Mouse (Mus musculus): ENCODE data around the gene Hspb9.

The Hspb9 gene

GRCm38 (mm10) chr11:100705095-100705747, 8.4 kb upstream of the Hspb9 start:
- no peak for DNase-seq (ENCODE audit: extremely low spot score, low spot score)

- DNase-seq (ENCODE audit: extremely low spot score, low spot score), result no peak
Observed at GRCm38 (mm10) chr11:100709201-100709810, 4.3 kb upstream of the Hspb9 start.

DNA sequence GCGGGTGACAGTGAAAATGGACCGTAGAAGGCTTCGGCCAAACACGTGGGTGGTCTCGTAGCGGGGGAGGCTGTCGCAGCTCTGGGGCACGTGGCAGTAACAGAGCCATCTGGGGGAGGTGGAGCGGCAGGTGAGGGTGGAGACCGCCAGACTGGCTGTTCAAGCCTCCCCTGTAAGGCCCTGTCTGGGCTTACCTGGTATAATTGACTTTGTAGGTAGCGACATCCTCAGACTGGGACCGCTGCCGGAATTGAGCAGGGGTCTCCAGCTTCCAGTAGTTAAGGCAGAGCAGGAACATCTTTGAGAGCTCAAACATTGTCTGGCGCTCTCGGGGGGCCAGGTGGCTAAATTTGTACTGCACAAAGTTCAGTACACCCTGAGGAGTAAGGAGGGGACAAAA, 3.1 kb upstream of the Hspb9 start:
- DNase-seq (ENCODE audit: extremely low spot score, low spot score), result no peak

DNA sequence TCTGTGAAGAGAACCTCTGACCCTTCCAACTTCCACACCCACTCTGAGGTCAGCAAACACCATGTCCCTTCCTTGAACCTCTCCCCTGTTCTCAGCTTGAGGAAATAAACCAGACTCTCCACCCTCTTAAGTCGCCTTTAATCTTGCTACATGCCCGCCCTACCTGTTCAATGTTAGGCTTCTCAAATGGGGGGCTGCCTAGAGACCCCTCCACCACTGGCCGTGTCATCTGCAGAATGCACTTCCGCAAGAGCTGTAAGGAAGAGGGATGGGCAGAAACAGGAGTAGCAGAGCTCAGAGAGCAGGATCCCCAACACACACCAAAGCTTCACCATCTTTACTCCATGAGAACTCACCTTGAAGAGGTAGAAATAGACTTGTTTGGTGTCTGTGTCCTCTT, 2.7 kb upstream of the Hspb9 start:
- DNase-seq (ENCODE audit: extremely low spot score, low spot score), result no peak

DNA sequence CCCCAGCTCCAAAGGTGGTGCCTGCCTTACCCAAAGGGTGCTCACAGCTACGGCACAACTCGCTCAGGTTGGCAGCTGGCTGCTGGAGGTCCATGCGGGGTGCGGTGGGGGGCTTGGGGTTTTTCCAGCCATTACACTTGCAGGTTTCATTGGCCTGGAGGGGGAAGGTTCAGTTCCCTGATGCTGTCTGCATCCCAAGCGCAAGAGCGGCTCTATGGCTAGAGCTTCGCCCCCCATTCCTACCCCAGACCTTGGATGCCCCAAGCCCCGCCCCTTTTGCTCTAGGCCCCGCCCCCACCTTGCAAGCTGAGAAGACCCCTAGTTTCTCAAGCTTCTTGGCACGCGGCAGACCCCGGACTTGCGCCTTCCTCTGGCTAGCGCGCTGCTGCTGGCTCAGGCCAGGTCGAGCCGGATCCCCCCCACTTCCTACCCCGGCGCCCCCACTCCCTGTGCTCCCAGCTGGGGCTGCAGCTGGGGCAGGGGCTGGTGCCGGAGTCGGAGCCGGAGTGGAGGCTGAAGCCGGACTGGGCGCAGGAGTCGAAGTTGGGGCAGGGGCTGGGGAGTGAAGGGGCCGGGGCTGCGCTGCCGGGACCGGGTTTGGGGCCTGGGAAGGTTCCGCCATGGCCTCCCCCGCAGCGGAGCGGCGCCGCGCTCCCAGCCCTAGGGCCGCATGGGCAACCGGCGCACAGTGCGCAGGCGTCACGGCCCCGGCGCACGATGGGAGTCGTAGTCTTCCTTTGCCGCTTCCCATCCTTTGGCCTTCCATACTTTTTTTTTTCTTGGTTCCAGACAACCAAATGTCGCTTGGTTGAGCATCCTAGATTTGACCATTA, 1.7 kb upstream of the Hspb9 start, which contains the start of gene Kat2a:
TSS of gene Kat2a (minus strand) at position 683 of the 833 bp plus-strand sequence.
- peak; percentile 81 for DNase-seq (ENCODE audit: extremely low spot score, low spot score)

- DNase-seq (ENCODE audit: extremely low spot score, low spot score), result no peak
Observed at GRCm38 (mm10) chr11:100713174-100713573, 476 bp upstream of the Hspb9 start.

DNA sequence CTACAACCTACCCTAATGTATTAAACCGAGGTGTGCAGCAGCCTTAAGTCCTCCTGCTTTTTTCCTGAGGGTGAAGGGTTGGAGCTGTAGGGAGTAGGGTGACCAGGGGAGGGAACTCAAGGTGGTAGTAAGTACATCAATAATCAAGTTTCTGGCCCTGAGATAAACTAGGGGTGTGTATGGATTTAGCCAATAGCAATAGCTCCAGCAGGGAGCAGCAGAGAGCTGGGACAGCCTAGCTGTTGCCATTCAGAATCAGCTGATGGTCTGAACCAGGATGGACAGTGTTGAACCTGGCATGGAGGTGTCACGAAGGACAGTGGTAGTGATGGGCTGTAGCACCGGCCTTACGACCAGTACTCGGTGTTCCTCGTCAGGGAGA, 875 bp downstream of the Hspb9 start:
- peak; percentile 69 for DNase-seq (ENCODE audit: extremely low spot score, low spot score)

DNA sequence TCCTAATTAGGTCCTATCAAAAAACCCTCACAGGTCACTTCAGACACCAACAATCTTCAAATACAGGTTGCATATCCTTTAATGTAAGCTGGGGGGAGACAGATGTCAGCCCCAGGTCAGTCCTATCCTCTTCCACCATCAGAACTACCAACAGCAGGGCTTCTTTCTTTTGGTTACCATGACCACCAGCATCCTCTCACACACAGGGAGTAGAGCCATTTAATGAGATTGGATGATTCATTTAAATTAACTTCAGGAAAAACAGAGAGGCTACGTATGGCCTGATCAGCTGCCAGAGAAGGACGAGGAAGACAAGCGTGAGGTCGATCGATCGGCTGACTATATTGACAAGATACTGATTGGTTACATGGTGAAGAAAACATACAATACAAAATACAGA, 1.3 kb downstream of the Hspb9 start:
- no peak for DNase-seq (ENCODE audit: extremely low spot score, low spot score)

DNA sequence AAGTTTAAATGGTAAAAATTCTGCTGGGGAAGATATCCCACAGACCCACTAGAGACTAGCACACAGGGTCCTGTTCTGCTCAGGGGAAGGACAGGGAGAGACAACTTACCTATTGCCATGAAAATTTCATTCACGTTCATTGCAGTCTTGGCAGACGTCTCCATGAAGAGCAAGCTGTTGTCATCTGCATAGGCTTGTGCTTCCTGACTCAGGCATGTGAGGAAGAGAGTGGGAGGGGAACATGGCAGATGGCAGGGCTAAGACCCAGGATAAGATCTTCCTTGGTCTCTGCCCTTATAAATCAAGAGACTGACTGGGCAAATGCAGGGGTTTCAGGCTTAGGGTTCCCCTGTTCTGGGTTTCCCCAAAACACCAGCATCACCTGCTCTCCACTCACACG, 3.0 kb downstream of the Hspb9 start:
- no peak for DNase-seq (ENCODE audit: extremely low spot score, low spot score)

GRCm38 (mm10) chr11:100718462-100718861, 4.8 kb downstream of the Hspb9 start:
- DNase-seq (ENCODE audit: extremely low spot score, low spot score), result no peak

- no peak for DNase-seq (ENCODE audit: extremely low spot score, low spot score)
Observed at GRCm38 (mm10) chr11:100718866-100719265, 5.2 kb downstream of the Hspb9 start.

GRCm38 (mm10) chr11:100719312-100719711, 5.7 kb downstream of the Hspb9 start:
- DNase-seq (ENCODE audit: extremely low spot score, low spot score), result no peak

- DNase-seq (ENCODE audit: extremely low spot score, low spot score), result no peak
Observed at GRCm38 (mm10) chr11:100719893-100720292, 6.2 kb downstream of the Hspb9 start.

DNA sequence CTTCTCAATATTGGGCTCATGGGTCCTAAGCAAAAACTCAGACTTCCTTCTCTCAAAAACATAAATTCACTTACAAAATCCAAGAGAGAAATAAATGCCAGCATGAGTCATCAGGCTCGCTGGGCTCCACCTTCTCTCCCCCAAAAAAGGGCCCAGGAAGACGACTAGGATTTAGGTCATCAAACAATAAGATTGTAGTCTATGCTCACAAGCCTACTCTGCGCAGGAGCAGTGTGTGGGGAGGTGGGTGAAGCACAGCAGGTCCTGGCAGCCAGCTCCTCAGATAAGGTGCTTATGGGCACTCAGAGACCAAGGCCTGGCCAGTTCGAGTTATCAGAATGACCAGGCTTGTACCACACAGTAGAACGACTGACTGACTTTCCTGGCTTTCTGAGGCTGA, 6.7 kb downstream of the Hspb9 start:
- DNase-seq (ENCODE audit: extremely low spot score, low spot score), result no peak

GRCm38 (mm10) chr11:100721254-100721653, 7.6 kb downstream of the Hspb9 start:
- no peak for DNase-seq (ENCODE audit: extremely low spot score, low spot score)

DNA sequence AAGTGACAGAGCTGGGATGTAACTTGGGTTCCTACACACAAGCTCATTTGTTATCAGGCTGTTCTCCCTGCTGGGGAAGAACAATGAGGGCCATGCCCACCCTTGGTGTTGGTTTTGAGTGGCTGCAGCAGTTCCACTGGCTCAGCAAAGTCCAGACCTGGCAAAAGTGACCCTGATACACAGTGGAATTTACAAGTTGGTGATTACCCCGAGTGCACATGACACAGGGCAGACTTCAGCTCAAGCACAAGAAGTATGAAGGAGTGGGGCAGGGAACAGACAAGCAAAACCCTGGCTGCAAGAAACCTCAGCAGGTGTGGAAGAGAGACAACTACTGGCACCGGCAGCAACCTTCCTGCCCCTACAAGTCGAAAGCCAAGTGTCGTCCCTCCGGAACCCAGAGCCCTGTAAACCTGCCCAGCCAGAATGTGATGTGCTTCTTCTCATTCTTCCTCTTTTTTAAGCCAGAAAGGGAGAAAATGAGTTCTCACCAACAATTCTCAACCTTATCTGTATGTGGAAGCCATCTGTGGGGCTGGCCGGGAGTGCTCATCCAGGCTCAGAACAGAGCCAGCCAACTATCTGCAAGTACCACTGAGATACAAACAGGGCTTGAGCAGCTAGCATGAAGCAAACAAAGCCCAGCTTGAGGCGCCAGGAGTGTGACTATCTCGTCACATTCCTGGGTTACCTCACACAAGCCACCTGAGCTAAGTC, 8.3 kb downstream of the Hspb9 start:
- no peak for DNase-seq (ENCODE audit: extremely low spot score, low spot score)

GRCm38 (mm10) chr11:100722493-100723028, 8.9 kb downstream of the Hspb9 start:
- DNase-seq (ENCODE audit: extremely low spot score, low spot score), result no peak

- no peak for DNase-seq (ENCODE audit: extremely low spot score, low spot score)
Observed at GRCm38 (mm10) chr11:100724919-100725512, 11.4 kb downstream of the Hspb9 start.

DNA sequence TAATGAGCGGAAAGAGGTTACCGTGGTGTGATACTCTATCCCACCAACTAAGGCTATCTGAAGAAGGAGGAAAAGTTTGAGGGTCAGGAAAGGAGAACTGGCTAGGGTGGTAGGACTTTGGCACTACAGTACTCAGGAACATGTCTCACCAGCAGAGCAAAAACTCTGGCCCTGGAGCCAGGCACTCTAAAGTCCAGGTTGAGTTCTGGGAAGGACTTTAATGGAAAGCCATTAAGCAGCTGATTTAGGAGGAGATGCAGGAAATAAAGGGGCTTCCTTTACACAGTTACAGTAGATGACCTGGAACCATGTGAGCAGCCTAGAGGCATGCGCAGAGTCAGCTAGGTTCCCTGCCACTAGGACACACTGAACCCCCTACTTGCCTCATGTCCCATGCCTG, 13.6 kb downstream of the Hspb9 start:
- DNase-seq (ENCODE audit: extremely low spot score, low spot score), result no peak

DNA sequence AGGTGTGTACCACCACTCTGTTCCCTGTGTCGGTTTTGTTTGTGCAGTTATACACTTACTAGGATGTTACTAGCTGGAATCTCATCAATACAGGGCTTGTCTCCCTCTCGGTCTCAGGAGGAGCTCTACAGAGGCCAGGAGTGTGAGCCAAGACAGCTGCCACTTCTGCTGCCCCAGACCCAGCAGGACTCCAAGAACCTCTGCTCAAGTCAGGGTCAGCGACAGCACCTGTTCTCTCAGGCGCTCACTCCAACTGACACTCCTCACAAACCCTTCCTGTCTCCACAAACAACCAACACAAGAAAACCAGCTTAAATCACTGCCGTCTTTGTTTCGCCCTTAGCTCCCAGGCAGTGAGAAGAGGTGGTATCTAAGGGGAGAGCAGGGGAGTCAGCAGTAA, 15.0 kb downstream of the Hspb9 start:
- no peak for DNase-seq (ENCODE audit: extremely low spot score, low spot score)

- DNase-seq (ENCODE audit: extremely low spot score, low spot score), result no peak
Observed at GRCm38 (mm10) chr11:100729976-100730375, 16.3 kb downstream of the Hspb9 start.

Measured in neural tube, embryonic 10.5 days (tissue).